Mouse (Mus musculus) kidney, adult 2 months (tissue): ENCODE measurements around the gene Fdps. TPM values are rescaled to one million over a fixed set of nuclear protein-coding genes. Genes with fewer than 3 reads are reported as not detected.

Experiments used
- DNase-seq: peaks from one replicate; pipeline ENCODE4 v3.0.0; 2021
- H3K27ac ChIP-seq: fragments of 200-500 bp; 2 replicates; pipeline ENCODE4 v1.5.1; 2012; ENCODE audit warnings: low read depth, low read length, control low read depth, inconsistent platforms; ENCODE audit not compliant: insufficient read depth
- H3K27me3 ChIP-seq: fragments of 200-500 bp; replicated peaks from 2 replicates; pipeline ENCODE4 v1.6.1; 2012; ENCODE audit warnings: mild to moderate bottlenecking, moderate library complexity, low read length, inconsistent platforms; ENCODE audit not compliant: control insufficient read depth, insufficient read depth
- H3K36me3 ChIP-seq: fragments of 200-500 bp; 2 replicates; pipeline ENCODE4 v1.6.1; 2012; ENCODE audit warnings: mild to moderate bottlenecking, moderate library complexity, low read length, inconsistent platforms; ENCODE audit not compliant: control insufficient read depth, insufficient read depth
- H3K4me1 ChIP-seq: fragments of 200-500 bp; 2 replicates; pipeline ENCODE4 v1.6.1; 2011; ENCODE audit warnings: low read length; ENCODE audit not compliant: control insufficient read depth, insufficient read depth
- H3K4me3 ChIP-seq: fragments of 200-500 bp; 2 replicates; pipeline ENCODE4 v1.5.1; 2011; ENCODE audit warnings: mild to moderate bottlenecking, low read depth, low read length, control low read depth; ENCODE audit not compliant: insufficient read depth
- CTCF ChIP-seq: fragments of 200-500 bp; conservative IDR thresholded peaks from 2 replicates; pipeline ENCODE4 v1.5.1; 2011; ENCODE audit warnings: low read depth, mild to moderate bottlenecking, control low read depth, low read length, moderate library complexity, mixed read lengths; ENCODE audit not compliant: insufficient read depth, insufficient read length
- POLR2A ChIP-seq: fragments of 200-500 bp; IDR thresholded peaks from one replicate; pipeline ENCODE4 v1.6.1; 2011; ENCODE audit warnings: low read depth, low read length, control low read depth
- WGBS: fragments of 180-500 bp; shearing (Covaris S2); methylation state at CpG from one replicate; pipeline ENCODE4 v1.1.7; 2018; 5-methylcytosine and 5-hydroxymethylcytosine counted together
- polyA plus RNA-seq: library from polyadenylated mRNA; depleted of rRNA; stranded (reverse); fragments of >200 nt; gene quantifications from 2 replicates; pipeline ENCODE4 v1.2.3, GENCODE M21; 2012; rRNA removed

The Fdps gene
- 40.3 and 54.9 TPM in 2 replicates for polyA plus RNA-seq

- no peak for TF ChIP-seq POLR2A
- no peak; the same call in 1 of the 2 replicates for TF ChIP-seq CTCF
- H3K27me3 ChIP-seq, result no peaks in the 10 kb centered on the region
- no peaks in the 10 kb centered on the region for H3K36me3 ChIP-seq
- DNase-seq, result peak; percentile 100
- WGBS, result under 1% methylated on average over 26 of the region's 26 CpGs
- H3K4me3 ChIP-seq, result peak within 1 kb of the TSS; percentile 88
- H3K4me1 ChIP-seq, result no peaks in the 10 kb centered on the region; the same call in 1 of the 2 replicates
- 0 out of 2 replicates have a peak within 1 kb of the TSS, but pooled peaks have one; percentile 2 for H3K27ac ChIP-seq
Measured at GRCm38 (mm10) chr3:89101812-89102494, at the start of gene Fdps. Gene Fdps (minus strand): TSS chr3:89101959.

- DNase-seq, result no peak
- H3K4me1 ChIP-seq, result no peaks in the 10 kb centered on the region
- TF ChIP-seq POLR2A (no peak), CTCF (no peak)
- no peak overlapping the region for H3K27ac ChIP-seq
- H3K27me3 ChIP-seq, result no peaks in the 10 kb centered on the region
- no peak overlapping the region for H3K4me3 ChIP-seq
- H3K36me3 ChIP-seq, result no peaks in the 10 kb centered on the region
- WGBS, result 78% methylated on average over 14 of the region's 14 CpGs
Measured at GRCm38 (mm10) chr3:89148567-89148966, 46.8 kb upstream of the Fdps start.

DNA sequence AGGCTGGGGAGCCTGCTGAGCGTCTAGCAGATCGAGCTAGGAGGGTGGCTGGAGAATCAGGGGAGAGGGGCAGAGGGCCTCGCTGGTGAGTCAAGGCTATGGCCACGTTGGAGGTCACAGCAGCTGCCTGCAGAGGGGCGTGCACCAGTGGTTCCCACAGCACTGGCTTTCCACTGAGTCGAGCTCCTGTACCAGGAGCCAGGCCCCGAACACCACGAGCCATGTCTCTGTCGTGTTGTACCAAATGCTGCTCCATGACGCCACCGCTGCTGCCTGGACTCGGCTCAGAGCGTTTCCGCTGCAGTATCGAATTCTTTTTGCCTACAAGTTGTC, 46.2 kb upstream of the Fdps start:
- Histone ChIP-seq H3K36me3 (no peaks in the 10 kb centered on the region), H3K4me1 (no peaks in the 10 kb centered on the region), H3K4me3 (peak overlapping the region; percentile 12; the same call in 1 of the 2 replicates), H3K27ac (no peak overlapping the region), H3K27me3 (no peaks in the 10 kb centered on the region)
- TF ChIP-seq POLR2A (no peak), CTCF (no peak)
- 8% methylated on average over 15 of the region's 15 CpGs for WGBS
- peak; percentile 11 for DNase-seq

- H3K27me3 ChIP-seq, result no peaks in the 10 kb centered on the region
- H3K27ac ChIP-seq, result no peak overlapping the region
- TF ChIP-seq CTCF, result no peak; the same call in 1 of the 2 replicates
- no peak for TF ChIP-seq POLR2A
- no peaks in the 10 kb centered on the region for H3K4me1 ChIP-seq
- WGBS, result 24% methylated on average over 26 of the region's 26 CpGs
- H3K36me3 ChIP-seq, result no peaks in the 10 kb centered on the region
- peak overlapping the region; percentile 12; the same call in 1 of the 2 replicates for H3K4me3 ChIP-seq
- DNase-seq, result peak; percentile 77
Measured at GRCm38 (mm10) chr3:89147101-89147978, 45.6 kb upstream of the Fdps start.

DNA sequence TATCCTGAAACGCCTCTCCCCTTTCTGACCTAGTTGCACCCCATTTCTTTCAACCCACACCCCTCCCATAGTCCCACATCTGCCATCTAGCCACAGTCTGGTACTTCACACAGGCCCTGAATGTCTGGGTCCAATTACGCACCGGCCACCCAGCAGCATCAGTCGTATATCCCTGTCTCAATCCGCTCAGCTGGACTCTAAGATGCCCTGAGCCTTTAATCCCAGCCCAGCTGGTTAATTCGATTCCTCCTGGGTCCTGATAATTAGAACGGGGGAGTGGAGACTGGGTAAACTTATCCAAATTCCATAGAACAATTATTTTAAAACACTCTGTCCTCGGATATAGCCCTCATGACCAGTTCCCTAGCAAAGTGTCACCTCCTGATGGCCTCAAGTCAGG, 43.8 kb upstream of the Fdps start:
- Histone ChIP-seq H3K36me3 (no peaks in the 10 kb centered on the region), H3K4me3 (no peak overlapping the region), H3K4me1 (no peaks in the 10 kb centered on the region), H3K27me3 (no peaks in the 10 kb centered on the region), H3K27ac (no peak overlapping the region)
- TF ChIP-seq CTCF, result no peak
- no peak for TF ChIP-seq POLR2A
- DNase-seq, result no peak
- 56% methylated on average over 8 of the region's 8 CpGs for WGBS

DNA sequence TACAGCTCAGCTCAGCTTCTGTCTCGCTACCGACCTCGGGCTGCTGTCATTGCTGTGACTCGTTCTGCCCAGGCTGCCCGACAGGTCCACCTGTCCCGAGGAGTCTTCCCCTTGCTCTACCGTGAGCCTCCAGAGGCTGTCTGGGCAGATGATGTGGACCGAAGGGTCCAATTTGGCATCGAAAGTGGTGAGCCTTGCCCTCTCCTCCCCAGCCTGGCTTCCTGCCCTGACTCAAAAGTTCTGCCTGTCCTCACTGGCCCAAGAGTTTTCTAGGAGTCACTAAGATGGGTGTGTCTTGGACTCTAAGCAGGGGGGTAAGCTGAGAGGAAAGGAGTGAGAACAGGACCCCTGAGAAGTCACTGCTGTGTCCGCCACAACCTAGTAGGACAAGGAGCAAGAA, 43.1 kb upstream of the Fdps start:
- Histone ChIP-seq H3K4me3 (no peak overlapping the region), H3K4me1 (no peaks in the 10 kb centered on the region), H3K27ac (no peak overlapping the region), H3K36me3 (no peaks in the 10 kb centered on the region), H3K27me3 (no peaks in the 10 kb centered on the region)
- 51% methylated on average over 10 of the region's 10 CpGs for WGBS
- peak; percentile 80 for DNase-seq
- no peak for TF ChIP-seq CTCF
- TF ChIP-seq POLR2A, result no peak

- Histone ChIP-seq H3K4me1 (peaks cover 3% of the 10 kb centered on the region; the same call in 1 of the 2 replicates), H3K36me3 (no peaks in the 10 kb centered on the region), H3K27ac (peak overlapping the region; percentile 78), H3K4me3 (peak overlapping the region; percentile 33; the same call in 1 of the 2 replicates), H3K27me3 (no peaks in the 10 kb centered on the region)
- peak; percentile 95 for DNase-seq
- WGBS, result 22% methylated on average over 9 of the region's 9 CpGs
- peak; percentile 33 for TF ChIP-seq CTCF
- TF ChIP-seq POLR2A, result peak; percentile 53
Measured at GRCm38 (mm10) chr3:89136365-89136764, 34.6 kb upstream of the Fdps start.
